Mouse (Mus musculus) forebrain, embryonic 14.5 days (tissue): Measurements from ENCODE around the gene Gak. TPM values are rescaled to one million over a fixed set of nuclear protein-coding genes. Genes with fewer than 3 reads are reported as not detected.

ENCODE experiments used
- ATAC-seq: fragments of 200-750 bp; cut with Nextera tagmentation; 2 replicates; pipeline ENCODE4 v1.8.0; 2017; ENCODE audit warnings: mild to moderate bottlenecking, moderate library complexity
- DNase-seq: peaks from one replicate; pipeline ENCODE4 v3.0.0-alpha.2; 2015; ENCODE audit warnings: low spot score
- H3K27ac ChIP-seq: fragments of 300-500 bp; sonication (generic); 2 replicates; pipeline ENCODE4 v1.5.1; 2014; ENCODE audit warnings: low read depth, mild to moderate bottlenecking, control low read depth, low read length, moderate library complexity
- H3K27me3 ChIP-seq: fragments of 300-500 bp; sonication (generic); replicated peaks from 2 replicates; pipeline ENCODE4 v1.6.1; 2014; ENCODE audit warnings: low read length, control low read depth, mixed read lengths; ENCODE audit not compliant: control insufficient read depth, insufficient read depth
- H3K36me3 ChIP-seq: fragments of 300-500 bp; sonication (generic); 2 replicates; pipeline ENCODE4 v1.6.1; 2014; ENCODE audit warnings: low read length, control low read depth; ENCODE audit not compliant: control insufficient read depth, insufficient read depth
- H3K4me1 ChIP-seq: fragments of 300-500 bp; sonication (generic); 2 replicates; pipeline ENCODE4 v1.6.1; 2014; ENCODE audit warnings: antibody characterized with exemption, low read length, control low read depth; ENCODE audit not compliant: control insufficient read depth, insufficient read depth
- H3K4me2 ChIP-seq: fragments of 300-500 bp; sonication (generic); 2 replicates; pipeline ENCODE4 v1.6.1; 2014; ENCODE audit warnings: mild to moderate bottlenecking, control low read depth, low read length
- H3K4me3 ChIP-seq: fragments of 300-500 bp; sonication (generic); 2 replicates; pipeline ENCODE4 v1.5.1; 2014; ENCODE audit warnings: low read depth, low read length, control low read depth
- H3K9ac ChIP-seq: fragments of 300-500 bp; sonication (generic); 2 replicates; pipeline ENCODE4 v1.6.1; 2014; ENCODE audit warnings: mild to moderate bottlenecking, low read length, control low read depth, moderate library complexity
- H3K9me3 ChIP-seq: fragments of 300-500 bp; sonication (generic); replicated peaks from 2 replicates; pipeline ENCODE4 v1.6.1; 2016; ENCODE audit warnings: low read length, control low read depth, mixed read lengths; ENCODE audit not compliant: control insufficient read depth
- WGBS: fragments of 180-500 bp; shearing (Covaris S2); extraction: QIAGEN DNeasy Blood & Tissue Kit; methylation state at CpG from one replicate; pipeline ENCODE4 v1.1.7; 2014; 5-methylcytosine and 5-hydroxymethylcytosine counted together
- polyA plus RNA-seq: library from polyadenylated mRNA; unstranded; fragments of >200 nt; fragmentation: Nextera tagmentation; extraction: Ambion mirVana; gene quantifications from 2 replicates; pipeline ENCODE4 v1.2.1, GENCODE M21; 2014

The Gak gene
- polyA plus RNA-seq, 1 experiment from 2014 or later, result 45.5 TPM

- DNase-seq (no peak), ATAC-seq (no peak)
- Histone ChIP-seq H3K27ac (no peak overlapping the region), H3K9ac (0 out of 2 replicates have a peak overlapping the region, but pooled peaks have one; percentile 17), H3K36me3 (peaks cover 4% of the 10 kb centered on the region; the same call in 1 of the 2 replicates), H3K4me1 (peaks cover 11% of the 10 kb centered on the region), H3K9me3 (no peaks in the 10 kb centered on the region), H3K27me3 (no peaks in the 10 kb centered on the region), H3K4me2 (peak overlapping the region; percentile 55), H3K4me3 (peak overlapping the region; percentile 51; the same call in 1 of the 2 replicates)
- WGBS, result 81% methylated on average over 9 of the region's 9 CpGs
Observed at GRCm38 (mm10) chr5:108669986-108670385, 40.4 kb upstream of the Gak start.

- Histone ChIP-seq H3K4me1 (peaks cover 11% of the 10 kb centered on the region), H3K4me3 (peak within 1 kb of the TSS; percentile 51)
- WGBS, result 6% methylated on average over 43 of the region's 43 CpGs
Observed at GRCm38 (mm10) chr5:108668977-108669936, 39.7 kb upstream of the Gak start, which contains the start of gene Dgkq. TSS of gene Dgkq (minus strand) at chr5:108669672.

DNA sequence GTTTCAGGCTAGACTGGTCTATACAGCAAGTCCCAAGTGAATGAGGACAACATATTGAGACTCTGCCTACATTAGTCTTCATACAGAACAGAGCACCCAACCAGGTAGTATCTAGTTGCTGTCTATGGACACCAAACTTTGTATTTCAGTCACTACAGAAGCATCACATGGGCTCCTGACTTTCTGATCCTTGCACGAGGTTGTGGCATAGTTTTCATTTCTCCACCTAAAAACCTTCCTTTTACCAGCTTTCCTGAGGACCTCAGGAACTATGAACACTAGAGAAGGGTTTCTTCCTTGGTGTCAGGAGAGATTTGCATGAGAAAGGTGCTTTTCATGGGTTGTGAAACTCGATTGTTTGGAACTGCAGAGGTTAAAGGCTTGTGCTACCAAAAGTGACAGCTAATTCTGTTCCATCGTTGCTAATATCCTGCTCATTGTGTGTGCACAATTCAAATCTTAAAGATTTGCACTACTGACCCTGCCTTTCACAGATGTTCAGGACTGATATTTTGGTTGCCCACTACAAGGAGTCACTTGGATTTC, 38.9 kb upstream of the Gak start:
- H3K4me1 ChIP-seq, result peaks cover 11% of the 10 kb centered on the region
- H3K4me2 ChIP-seq, result peak overlapping the region; percentile 55
- DNase-seq (no peak), ATAC-seq (no peak; the same call in 1 of the 2 replicates)
- 8% methylated on average over 3 of the region's 3 CpGs for WGBS
- H3K4me3 ChIP-seq, result peak overlapping the region; percentile 51
- peak overlapping the region; percentile 75; the same call in 1 of the 2 replicates for H3K27ac ChIP-seq
- no peaks in the 10 kb centered on the region for H3K27me3 ChIP-seq
- peaks cover under 1% of the 10 kb centered on the region; the same call in 1 of the 2 replicates for H3K36me3 ChIP-seq
- H3K9me3 ChIP-seq, result no peaks in the 10 kb centered on the region
- H3K9ac ChIP-seq, result peak overlapping the region; percentile 59

More at GRCm38 (mm10) chr5:108668977-108669936, 39.7 kb upstream of the Gak start, which contains the start of gene Dgkq:
- peaks cover 4% of the 10 kb centered on the region; the same call in 1 of the 2 replicates for H3K36me3 ChIP-seq
- H3K9me3 ChIP-seq, result no peaks in the 10 kb centered on the region
- peak; percentile 87 for ATAC-seq
- peak; percentile 89 for DNase-seq
- no peaks in the 10 kb centered on the region for H3K27me3 ChIP-seq
- H3K4me2 ChIP-seq, result peak within 1 kb of the TSS; percentile 55
- H3K27ac ChIP-seq, result peak within 1 kb of the TSS; percentile 75
- peak within 1 kb of the TSS; percentile 59 for H3K9ac ChIP-seq

- no peak for DNase-seq
- 92% methylated on average over 2 of the region's 2 CpGs for WGBS
- Histone ChIP-seq H3K4me2 (no peak overlapping the region), H3K4me3 (no peak overlapping the region), H3K9me3 (no peaks in the 10 kb centered on the region), H3K27ac (no peak overlapping the region), H3K36me3 (no peaks in the 10 kb centered on the region), H3K27me3 (no peaks in the 10 kb centered on the region), H3K4me1 (peaks cover 11% of the 10 kb centered on the region), H3K9ac (no peak overlapping the region)
- ATAC-seq, result no peak
Observed at GRCm38 (mm10) chr5:108667370-108667769, 37.8 kb upstream of the Gak start.

DNA sequence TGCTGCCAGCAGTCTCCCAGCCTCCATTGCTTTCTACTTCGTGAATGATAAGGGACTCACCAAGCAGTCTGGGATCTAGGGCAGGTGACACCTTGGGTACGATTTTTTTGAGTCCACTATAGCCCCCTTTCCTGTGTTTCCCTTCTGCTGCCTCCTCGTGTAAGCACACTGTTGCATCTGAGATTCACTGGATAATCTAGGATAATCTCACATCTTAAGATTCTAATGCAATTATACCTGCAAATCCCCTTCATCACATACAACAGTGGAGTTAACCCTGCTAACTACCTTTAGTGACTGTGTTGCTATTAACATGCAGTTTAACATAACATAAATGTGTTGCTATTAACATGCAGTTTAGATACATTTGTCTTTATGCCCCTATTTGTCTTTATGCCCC, 35.5 kb upstream of the Gak start:
- H3K4me2 ChIP-seq, result no peak overlapping the region
- H3K27me3 ChIP-seq, result no peaks in the 10 kb centered on the region
- H3K4me3 ChIP-seq, result no peak overlapping the region
- H3K36me3 ChIP-seq, result no peaks in the 10 kb centered on the region
- H3K9me3 ChIP-seq, result no peaks in the 10 kb centered on the region
- DNase-seq, result no peak
- H3K4me1 ChIP-seq, result peaks cover 11% of the 10 kb centered on the region
- no peak overlapping the region for H3K27ac ChIP-seq
- 50% methylated on average over 3 of the region's 3 CpGs for WGBS
- H3K9ac ChIP-seq, result no peak overlapping the region
- no peak for ATAC-seq

- Histone ChIP-seq H3K27me3 (no peaks in the 10 kb centered on the region), H3K9me3 (no peaks in the 10 kb centered on the region), H3K27ac (no peak overlapping the region), H3K9ac (no peak overlapping the region), H3K4me3 (no peak overlapping the region), H3K4me1 (peaks cover 9% of the 10 kb centered on the region), H3K36me3 (peaks cover 5% of the 10 kb centered on the region; the same call in 1 of the 2 replicates), H3K4me2 (no peak overlapping the region)
- 80% methylated on average over 4 of the region's 4 CpGs for WGBS
- no peak for ATAC-seq
- DNase-seq, result no peak
Observed at GRCm38 (mm10) chr5:108662772-108663171, 33.2 kb upstream of the Gak start.

DNA sequence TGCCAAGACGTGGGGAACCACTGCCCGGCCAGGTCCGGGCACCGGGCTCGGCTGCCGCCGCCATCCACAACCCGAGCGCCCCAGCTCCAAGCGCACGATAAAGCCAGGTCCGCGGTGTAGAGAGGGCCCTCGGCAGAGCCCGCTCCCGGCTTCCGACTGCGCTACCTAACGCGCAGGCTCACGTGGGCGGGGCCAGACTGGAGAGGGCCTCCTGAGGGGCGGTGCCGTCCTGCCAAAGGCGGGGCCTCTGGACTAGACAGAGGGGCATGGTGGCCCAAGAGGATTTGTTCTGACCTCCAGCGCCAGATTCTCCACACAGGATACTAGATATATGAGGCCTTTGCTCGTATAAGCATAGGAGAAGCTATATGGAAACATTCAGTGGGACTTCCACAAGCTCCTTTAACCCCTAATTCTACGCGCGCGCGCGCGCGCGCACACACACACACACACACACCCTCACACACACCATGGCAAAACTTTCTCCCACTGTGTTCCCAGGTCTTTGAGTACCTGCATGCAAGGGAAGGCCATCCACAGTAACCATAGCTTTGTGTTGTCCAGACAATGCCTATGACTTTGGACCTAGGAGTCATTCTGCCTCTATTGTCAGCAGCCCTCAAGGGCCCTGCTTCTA, 31.2 kb upstream of the Gak start:
- 9% methylated on average over 36 of the region's 36 CpGs for WGBS
- no peak overlapping the region for H3K27ac ChIP-seq
- H3K4me3 ChIP-seq, result peak overlapping the region; percentile 85
- DNase-seq (peak; percentile 93), ATAC-seq (peak; percentile 99)
- peaks cover 9% of the 10 kb centered on the region for H3K4me1 ChIP-seq
- peak overlapping the region; percentile 95 for H3K9ac ChIP-seq
- no peaks in the 10 kb centered on the region for H3K9me3 ChIP-seq
- H3K4me2 ChIP-seq, result peak overlapping the region; percentile 94
- H3K27me3 ChIP-seq, result no peaks in the 10 kb centered on the region
- peaks cover 17% of the 10 kb centered on the region for H3K36me3 ChIP-seq

DNA sequence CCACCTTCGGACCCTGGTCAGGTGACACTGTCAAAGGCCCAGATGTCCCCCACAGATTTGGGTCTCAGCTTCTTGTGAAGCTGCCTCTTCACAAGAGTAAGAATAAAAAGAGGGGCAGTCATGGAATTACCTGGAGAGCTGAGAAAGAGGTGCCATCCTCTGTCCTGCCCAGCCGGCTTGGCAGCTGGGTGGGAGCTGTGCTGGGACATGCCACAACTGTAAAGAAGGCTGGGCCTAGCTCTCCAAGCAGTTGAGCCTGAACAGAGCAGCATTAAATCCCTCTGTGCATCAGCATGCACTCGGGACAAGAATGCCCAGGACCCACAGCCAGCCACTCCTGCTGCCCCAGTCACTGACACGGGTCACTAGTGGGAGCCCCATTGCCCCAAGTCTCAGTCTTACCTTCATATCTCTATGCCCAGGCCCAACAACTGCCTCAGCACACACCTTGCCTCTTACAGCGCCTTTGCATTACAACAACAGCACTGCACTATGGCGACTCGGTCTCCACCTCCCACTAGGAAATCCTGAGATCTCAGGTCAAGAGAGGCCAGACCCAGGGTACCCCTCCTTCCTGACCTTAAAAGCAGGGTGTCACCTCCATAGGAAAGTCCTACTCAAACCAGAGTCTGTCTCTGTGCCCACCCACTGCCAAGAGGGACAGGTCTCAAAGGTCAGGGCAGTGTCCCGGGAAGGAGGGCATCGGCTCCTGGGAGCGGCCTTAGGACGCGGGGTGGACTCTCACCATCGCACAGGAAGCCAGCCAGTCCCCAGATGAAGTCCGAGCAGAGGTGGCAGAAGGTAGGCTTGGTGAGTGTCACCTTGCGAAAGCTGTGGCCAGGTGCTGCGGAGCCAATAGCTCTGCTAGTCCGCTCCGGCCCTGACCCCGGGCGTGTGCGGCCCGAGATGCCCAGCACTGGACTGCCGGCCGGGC, 30.4 kb upstream of the Gak start, which contains the start of gene Idua:
Idua (plus strand) TSS at position 634 of the 934 bp plus-strand sequence.
- Histone ChIP-seq H3K36me3 (peaks cover 23% of the 10 kb centered on the region), H3K9me3 (no peaks in the 10 kb centered on the region), H3K27ac (no peak within 1 kb of the TSS), H3K4me1 (peaks cover 9% of the 10 kb centered on the region), H3K4me2 (peak within 1 kb of the TSS; percentile 94), H3K27me3 (no peaks in the 10 kb centered on the region), H3K9ac (peak within 1 kb of the TSS; percentile 95), H3K4me3 (peak within 1 kb of the TSS; percentile 85)
- peak; percentile 6; the same call in 1 of the 2 replicates for ATAC-seq
- no peak for DNase-seq
- WGBS, result 10% methylated on average over 24 of the region's 24 CpGs
